Mouse (Mus musculus): ENCODE results near the gene Mras. TPM values are rescaled to one million over a fixed set of nuclear protein-coding genes. Genes with fewer than 3 reads are reported as not detected.

Mras gene
- 9.4 and 10.1 TPM in 2 replicates for polyA plus RNA-seq (2012; rRNA removed; ENCODE audit: low replicate concordance)

DNA sequence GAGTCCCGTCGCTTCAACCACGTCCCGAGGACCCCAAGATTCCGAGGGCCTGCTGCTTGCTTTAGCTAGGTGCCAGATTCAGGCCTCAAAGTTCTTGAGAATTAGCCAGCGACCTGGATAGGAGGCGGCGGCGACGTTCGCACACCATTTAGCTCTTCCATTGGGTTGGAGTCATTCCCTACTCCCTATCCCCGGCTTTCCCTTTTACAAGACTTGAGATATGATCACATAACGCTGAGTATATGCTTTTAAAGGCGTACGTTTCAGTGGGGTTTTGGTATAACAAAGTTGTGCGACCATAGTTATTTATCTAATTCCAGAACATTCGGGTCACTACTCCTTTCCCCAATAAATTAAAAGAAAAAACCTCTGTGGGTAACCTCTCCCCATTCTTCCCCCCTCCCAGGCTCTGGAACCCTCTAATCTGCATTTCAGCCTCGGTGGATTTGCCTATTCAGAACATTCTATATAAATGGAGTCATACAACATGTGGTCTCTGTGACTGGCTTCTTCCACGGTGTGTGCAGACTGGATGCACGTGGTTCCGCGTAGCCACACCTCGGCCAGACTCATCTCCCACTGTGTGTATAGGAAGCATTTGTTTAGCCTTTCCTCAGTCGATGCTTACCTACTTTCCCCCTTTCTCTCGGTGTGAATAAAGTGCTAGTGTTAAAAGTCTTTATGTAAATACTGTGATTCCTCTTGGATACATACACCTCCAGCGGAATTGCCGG lies at the start of gene Mras:
Gene Mras (minus strand): TSS at position 351 of the 734 bp plus-strand sequence.

DNA sequence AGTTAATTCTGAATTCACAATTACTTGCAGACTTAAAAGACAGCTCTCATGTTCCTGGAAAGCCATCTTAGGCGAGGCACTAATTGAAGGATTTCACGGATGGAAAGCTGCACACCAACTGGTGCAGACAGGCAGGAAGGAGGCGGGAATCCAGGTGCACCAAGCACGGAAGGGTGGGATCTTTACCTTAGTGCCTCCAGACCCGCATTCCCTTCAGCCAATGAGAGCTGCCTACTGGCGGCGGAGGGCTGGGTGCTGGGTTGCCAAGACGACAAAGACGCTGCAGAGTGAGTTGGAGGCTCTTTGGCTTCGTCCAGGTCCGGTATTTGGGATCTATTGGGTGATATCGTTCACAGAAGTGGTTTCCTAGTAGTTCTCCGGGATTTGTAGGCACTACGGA lies 14.0 kb upstream of the Mras start, which contains the start of gene Nme9:
Gene Nme9 (plus strand): TSS at position 315 of the 400 bp plus-strand sequence.

DNA sequence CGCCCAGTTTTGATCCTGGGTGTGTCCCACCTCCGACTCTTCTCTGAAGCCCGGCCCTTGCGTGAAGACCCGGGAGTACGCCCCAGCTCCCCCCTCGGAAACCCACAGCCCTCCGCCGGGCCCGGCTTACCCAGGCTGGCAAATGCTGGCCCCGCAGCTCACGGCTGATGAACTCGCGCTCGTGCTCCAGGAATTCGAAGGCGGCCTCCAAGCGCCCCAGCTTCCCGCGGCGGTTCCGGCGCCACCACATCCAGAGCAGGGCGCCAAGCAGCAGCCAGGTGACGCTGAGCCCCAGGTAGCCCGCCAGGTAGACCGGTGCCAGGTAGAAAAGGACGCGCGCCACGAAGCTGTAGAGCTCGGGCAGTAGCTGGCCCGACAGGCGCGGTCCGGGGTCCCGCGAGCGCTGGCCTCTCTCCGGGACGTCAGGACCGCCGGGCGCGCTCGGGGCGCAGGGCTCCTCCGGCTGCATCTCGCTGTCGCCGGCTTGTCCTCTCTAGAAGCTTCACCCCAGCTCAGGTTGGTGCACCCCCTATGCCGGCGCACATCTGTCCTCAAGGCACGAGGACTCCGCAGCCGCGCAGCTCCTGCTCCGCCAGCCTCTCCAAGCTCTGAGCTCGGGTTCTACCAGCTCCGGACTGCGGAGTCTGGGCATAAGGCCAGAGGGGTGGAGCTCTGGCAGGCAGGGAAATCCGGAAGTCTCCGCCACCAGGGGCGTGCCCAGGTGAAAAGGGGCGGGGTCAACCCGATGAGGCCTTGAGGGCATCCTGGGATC lies 79.1 kb downstream of the Mras start, which contains the start of gene Esyt3:
Gene Esyt3 (minus strand): TSS at position 637 of the 772 bp plus-strand sequence.

Other genes starting within 250 kb of the Mras start
- gene Faiml, start 200.1 kb downstream of the Mras start, polyA plus RNA-seq (2012; rRNA removed; ENCODE audit: low replicate concordance) = not detected in 2 replicates
- gene Cep70, start 194.0 kb downstream of the Mras start, polyA plus RNA-seq (2012; rRNA removed; ENCODE audit: low replicate concordance) = 3.6 and 3.9 TPM in 2 replicates
- 5.7 and 6.3 TPM in 2 replicates for gene Esyt3, start 78.8 kb downstream of the Mras start, polyA plus RNA-seq (2012; rRNA removed; ENCODE audit: low replicate concordance)
- 0.19 TPM in 1 of 2 replicates, not detected in the other for gene Nme9, start 14.1 kb upstream of the Mras start, polyA plus RNA-seq (2012; rRNA removed; ENCODE audit: low replicate concordance)
- gene Armc8, start 131.5 kb upstream of the Mras start, polyA plus RNA-seq (2012; rRNA removed; ENCODE audit: low replicate concordance) = 7.7 and 19.9 TPM in 2 replicates
- gene Dbr1, start 138.4 kb upstream of the Mras start, polyA plus RNA-seq (2012; rRNA removed; ENCODE audit: low replicate concordance) = 7.3 and 8.5 TPM in 2 replicates
- gene A4gnt, start 175.1 kb upstream of the Mras start, polyA plus RNA-seq (2012; rRNA removed; ENCODE audit: low replicate concordance) = 0.10 TPM in 1 of 2 replicates, not detected in the other
- gene Dzip1l, start 192.1 kb upstream of the Mras start, polyA plus RNA-seq (2012; rRNA removed; ENCODE audit: low replicate concordance) = 1.2 and 1.8 TPM in 2 replicates